Mouse (Mus musculus) urinary bladder, postnatal 36 days (tissue): ENCODE measurements around the gene Cep57.
"Not testable (repeated sequence)": the region's sequence is repeated elsewhere in the genome, so short reads cannot be mapped to it uniquely, and the experiment has no call there.

Source experiments
- DNase-seq, 2 experiments: peaks; one replicate each; pipeline ENCODE4 v3.0.0; 2022; ENCODE audit warnings: low spot score in 2 of 2, mixed read lengths in 1 of 2

Gene Cep57

DNA sequence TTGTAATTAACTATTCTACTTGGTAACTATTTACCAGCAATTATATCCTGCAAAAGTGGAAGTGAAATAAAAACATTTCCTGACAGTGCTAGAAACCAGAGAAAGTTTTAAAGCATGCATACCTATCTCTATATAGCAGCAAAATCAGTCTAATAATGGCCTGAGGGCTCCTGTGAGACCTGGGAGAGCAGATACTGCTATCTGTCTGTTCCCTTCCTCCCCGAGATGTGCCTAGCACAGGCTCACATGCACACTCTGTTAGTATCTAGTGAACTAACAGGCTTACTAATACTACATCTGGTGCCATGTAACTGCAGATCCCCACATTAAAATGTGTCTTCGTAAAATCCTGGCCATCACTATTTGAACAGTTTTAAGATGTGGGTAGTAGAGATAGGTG lies 32.2 kb downstream of the Cep57 start:
- no peak for DNase-seq

- no peak for DNase-seq
These were observed 32.6 kb downstream of the Cep57 start for GRCm38 (mm10) chr9:13794302-13794701.

DNA sequence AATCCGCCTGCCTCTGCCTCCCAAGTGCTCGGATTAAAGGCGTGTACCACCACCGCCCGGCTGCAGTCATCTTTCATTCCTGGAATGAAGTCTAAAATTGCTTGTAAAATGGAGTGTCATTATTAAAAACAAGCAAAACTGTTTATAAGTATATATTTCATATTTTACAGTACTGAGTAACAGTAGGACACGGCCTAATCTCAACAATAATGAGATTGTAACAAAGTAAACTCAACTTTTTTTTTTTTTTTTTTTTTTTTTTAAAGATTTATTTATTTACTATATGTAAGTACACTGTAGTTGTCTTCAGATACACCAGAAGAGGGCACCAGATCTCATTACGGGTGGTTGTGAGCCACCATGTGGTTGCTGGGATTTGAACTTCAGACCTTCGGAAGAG lies 36.0 kb downstream of the Cep57 start:
- not testable (repeated sequence) for DNase-seq

DNA sequence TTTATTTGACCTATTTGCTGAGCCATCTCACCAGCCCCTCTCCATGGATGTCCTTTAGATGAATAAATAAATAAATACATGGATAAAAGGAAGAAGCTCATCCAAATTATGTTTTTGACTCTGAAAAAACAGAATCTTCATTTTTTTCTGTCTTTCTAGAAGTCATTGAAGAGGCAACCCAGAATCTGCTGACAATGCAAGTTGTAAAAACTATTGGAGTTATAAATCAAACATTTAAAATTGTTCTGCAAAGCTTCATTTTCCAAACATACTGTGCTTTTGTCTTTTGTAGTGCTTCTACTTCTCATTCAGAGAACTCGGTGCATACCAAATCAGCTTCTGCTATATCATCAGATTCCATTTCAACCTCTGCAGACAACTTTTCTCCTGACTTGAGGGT lies 44.9 kb downstream of the Cep57 start:
- no peak for DNase-seq

DNA sequence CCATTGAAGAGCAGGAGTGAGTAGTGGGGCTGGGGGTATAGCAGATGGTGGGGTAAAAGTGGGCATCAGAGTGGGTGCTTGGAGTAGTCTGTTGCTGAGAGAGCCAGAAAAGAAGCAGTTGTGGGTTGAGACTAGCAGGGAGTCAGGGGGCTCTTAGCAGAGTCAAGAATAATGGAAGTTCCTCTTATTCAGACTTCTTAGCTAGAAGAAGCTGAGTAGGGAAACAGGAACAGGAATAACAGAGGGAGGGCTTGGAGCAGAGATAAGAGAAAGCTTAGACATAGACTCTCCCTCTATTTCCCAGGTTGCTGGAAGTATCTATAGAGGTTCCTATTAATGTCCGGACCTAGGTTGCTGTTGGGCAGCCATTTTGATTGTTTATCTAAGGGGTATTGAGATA lies 52.2 kb downstream of the Cep57 start:
- DNase-seq, result no peak

- no peak for DNase-seq
These were observed 60.3 kb downstream of the Cep57 start for GRCm38 (mm10) chr9:13766570-13766969.

DNA sequence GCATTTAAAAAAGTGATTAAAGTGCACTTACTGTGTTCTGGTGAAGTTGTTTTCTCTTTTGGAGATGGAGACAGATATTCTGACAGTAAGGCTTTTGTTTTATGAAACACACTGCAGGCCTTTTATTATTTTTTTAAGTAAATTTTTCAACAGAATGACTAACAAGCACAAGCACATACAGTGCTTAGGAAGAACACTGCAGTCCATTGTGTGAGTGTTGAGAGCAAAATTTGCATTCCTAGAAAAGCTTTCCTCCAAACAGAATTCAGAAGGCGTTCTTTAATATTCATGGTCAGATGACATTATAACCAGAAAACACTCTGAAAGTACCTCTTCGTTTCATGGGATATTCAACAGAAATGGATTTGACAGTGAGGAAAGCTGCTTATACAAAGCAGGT lies 61.3 kb downstream of the Cep57 start:
- DNase-seq, result no peak

- no peak for DNase-seq
These were observed 66.5 kb downstream of the Cep57 start for GRCm38 (mm10) chr9:13760430-13760829.
